Mouse (Mus musculus): ENCODE results near the gene Rnaseh2a.

Gene Rnaseh2a

GRCm38 (mm10) chr8:84969241-84970134 is at the start of gene Rnaseh2a, which contains the start of the genes Gm49661 and Prdx2:
Gene Rnaseh2a (minus strand): TSS chr8:84969767.
Gene Gm49661 (minus strand): TSS chr8:84969433.
Gene Prdx2 (plus strand): TSS chr8:84969587.
- peak; percentile 61 for DNase-seq

DNA sequence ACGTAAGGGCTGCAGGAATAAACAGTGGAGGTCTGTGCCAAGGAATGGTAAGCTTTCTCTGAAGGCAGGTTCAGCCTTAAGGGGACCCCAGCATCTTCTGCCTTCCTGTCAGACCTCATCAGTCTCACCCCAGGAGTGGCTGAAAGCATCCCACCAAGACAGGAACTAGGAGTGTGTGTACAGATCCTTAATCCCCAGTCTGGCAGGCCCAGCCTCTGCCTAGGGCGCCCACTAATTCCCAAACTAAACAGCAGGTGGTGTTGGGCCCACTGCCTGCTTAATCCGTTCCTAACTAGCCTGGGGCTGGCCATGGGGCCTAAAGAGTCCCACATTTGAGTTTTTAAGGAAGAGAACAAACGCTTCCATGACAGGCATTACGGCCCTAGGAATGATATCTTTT is 47.6 kb upstream of the Rnaseh2a start:
- DNase-seq: no peak

DNA sequence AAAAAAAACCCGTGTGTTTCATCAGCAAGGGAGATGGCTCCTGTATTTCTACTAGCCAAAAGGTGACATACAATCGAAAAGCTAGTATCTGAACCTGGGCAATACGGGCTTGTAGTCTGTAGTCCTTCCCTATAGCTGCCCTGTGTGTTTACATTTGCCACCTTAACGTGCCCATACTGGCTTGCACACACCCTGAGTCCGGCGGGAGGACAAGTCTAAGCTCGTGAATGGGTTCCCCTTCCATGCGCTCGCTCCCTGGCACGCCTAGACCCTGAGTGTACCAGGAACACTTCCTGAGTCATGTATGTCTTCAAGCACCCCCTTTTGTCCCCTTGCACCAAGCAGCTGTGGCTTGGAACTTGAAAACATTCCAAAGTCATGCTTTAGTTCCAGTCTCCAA is 47.2 kb upstream of the Rnaseh2a start:
- no peak for DNase-seq

DNA sequence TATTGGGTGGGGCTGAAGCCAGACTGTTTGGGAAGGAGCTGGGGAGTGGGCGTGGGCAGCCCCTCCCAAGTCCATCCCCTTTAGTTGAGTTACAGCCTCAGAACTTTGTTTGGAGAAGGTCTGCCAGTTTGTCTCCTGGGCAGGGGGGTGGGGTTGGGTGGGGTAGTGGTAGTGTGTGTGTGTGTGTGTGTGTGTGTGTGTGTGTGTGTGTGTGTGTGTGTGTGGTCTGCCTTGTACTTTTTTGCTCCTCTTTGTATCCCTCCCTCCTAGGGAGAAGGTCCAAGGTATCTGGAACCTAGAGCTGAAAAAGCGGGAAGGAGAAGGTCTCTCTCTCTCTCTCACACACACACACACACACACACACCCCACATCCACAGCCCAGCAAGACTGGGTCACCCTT is 44.9 kb upstream of the Rnaseh2a start, which contains the start of gene Best2:
Gene Best2 (minus strand): TSS at position 101 of the 400 bp plus-strand sequence.
- no peak for DNase-seq

DNA sequence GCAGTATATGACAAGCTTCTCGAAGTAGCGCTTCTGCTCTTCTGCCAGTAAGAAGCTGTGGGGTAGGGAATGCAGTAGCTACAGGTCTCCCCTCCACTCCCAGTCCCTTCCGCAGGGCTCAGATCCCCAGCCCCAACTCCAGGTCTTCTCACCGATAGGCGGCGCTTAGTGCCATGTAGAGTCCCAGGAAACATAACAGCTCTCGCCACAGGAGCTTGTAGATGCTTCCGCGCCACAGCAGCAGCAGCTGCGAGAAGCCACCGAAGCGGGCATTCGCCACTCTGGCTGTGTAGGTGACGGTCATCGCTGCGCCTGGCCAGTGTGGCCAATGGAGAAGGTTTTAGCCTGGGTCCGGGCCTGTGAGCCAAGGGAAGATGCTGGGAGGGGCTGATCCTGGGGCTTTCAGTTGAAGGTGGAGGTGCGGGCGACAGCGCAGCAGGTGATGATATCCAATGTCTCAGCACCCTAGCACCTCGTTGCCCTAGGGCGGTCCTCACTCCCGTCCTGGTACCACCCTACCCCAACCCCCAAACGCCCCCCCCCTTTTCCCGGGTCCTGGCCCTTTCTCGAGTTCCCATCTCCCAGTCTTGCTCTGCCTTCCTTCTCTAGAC is 43.8 kb upstream of the Rnaseh2a start:
- peak; percentile 85 for DNase-seq

DNA sequence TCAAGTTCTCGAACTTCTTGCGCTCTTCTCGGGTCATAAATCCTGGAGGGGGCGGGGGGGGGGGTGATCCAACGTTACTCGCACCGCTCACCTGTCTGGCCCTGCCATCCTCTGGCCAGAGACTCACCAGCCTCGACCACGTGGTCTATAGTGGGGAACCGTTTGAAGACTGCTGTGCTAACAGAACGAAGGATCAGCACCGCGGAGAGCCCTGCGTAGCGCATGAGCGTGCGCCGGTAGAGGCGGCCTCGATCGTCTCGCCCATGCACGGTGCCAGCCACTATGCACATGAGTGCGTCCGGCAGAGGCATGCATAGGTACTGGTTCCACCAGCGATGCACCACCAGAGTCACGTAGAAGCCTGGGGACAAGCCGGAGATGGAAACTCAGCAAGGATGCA is 41.7 kb upstream of the Rnaseh2a start:
- no peak for DNase-seq

GRCm38 (mm10) chr8:85007686-85008085 is 38.1 kb upstream of the Rnaseh2a start:
- no peak for DNase-seq

DNA sequence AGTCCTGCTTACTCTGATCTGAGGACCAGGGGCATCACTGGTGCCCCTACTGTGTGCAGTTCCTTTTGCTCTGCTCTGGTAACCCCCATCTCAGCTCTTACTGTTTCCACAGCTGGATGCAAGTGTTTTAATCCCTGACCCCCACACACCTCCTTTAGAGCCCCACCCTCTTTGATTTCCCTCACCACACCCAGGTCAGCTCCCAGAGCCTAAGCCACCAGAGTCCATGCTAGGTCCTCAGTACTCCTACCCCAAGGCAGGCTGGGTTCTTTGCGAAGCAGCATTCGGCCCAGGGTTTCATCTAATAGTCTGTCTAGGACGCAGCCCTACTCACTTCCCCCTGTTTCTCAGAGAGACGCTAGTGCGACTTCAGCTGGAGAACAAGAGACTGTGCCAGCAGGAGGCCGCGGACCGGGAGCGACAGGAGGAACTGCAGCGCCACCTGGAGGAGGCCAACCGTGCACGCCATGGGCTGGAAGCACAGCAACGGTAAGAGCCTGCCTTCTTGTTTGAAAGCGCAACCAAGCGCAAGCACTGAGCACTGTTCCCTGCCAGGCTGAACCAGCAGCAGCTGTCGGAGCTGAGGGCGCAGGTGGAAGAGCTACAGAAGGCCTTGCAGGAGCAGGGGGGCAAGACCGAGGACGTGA is 28.2 kb upstream of the Rnaseh2a start:
- peak; percentile 91 for DNase-seq

- no peak for DNase-seq
These were observed 27.4 kb upstream of the Rnaseh2a start for GRCm38 (mm10) chr8:84996978-84997377.

GRCm38 (mm10) chr8:84995680-84996079 is 26.1 kb upstream of the Rnaseh2a start:
- DNase-seq: no peak

DNA sequence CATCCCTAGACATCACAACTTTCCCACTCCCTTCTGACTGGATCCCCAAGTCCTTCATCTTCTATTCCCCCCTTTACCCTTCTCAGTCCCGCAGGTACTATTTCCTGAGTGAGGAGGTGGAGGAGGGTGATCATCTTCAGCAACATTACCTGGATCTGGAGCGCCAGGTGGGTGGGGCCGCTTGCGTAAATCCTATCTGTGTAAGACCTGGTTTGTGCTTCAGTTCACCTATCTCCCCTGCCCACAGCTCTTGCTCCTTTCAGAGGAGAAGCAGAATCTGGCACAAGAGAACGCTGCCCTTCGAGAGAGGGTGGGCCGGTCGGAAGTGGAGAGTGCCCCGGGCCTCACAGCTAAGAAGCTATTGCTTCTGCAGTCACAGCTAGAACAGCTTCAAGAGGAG is 24.8 kb upstream of the Rnaseh2a start:
- DNase-seq: no peak

- peak; percentile 72 for DNase-seq
These were observed 21.3 kb upstream of the Rnaseh2a start for GRCm38 (mm10) chr8:84990836-84991235.

DNA sequence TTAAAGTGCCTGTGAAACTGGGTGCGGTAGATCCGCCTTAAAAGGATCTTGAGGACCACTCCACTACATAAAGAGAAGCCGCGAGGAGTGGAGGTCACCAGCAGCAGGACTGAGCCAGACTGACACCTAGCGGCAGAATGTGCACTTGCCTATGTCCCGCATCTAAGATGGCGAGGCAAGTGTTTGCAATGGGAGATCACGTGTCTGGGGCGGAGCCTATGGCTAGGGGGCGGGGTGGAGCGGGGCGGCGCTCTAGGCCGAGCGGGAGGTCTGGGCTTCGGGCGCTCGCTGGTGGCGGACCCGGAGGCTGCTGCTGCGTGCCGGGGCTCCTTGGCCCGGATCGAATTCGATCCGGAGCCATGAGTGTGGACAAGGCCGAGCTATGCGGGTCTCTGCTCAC is 20.8 kb upstream of the Rnaseh2a start, which contains the start of gene Hook2:
Gene Hook2 (plus strand): TSS at position 255 of the 400 bp plus-strand sequence.
- DNase-seq: peak; percentile 97

DNA sequence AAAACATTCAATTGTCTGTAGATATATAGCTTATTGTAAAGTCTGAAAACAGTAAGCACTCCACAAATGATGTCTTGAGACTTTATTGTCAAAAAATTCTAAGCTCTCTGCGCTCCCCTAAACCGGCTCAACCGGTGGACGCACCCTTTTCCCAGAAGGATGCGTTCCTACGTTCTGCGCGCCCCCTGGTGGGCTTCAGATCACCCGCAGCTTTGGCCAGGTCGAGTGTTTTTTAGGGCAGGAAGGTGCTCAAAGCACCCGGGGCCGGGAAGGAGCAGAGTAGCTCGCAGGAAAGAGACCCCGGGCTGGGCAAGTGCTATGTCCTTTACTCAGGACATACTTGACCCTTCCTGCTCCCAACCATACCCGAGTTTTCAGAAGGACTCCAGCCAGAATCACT is 20.2 kb upstream of the Rnaseh2a start:
- DNase-seq: peak; percentile 86

- DNase-seq: no peak
These were observed 19.8 kb upstream of the Rnaseh2a start for GRCm38 (mm10) chr8:84989311-84989731.

GRCm38 (mm10) chr8:84987903-84988302 is 18.3 kb upstream of the Rnaseh2a start:
- no peak for DNase-seq

DNA sequence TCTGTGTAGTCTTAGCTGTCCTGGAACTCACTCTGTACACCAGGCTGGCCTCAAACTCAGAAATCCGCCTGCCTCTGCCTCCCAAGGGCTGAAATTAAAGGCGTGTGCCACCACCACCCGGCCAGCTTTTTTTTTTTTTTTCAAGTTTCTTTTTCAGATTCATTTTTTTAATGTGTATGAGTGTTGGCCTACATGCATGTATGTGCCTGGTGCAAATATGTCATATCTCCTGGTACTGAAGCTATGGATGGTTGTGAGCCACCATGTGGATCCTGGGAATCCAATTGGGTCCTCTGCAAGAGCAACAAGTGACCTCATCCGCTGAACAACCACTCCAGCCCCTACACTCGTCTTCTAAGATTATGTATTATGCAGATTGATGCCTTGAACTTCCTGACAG is 17.8 kb upstream of the Rnaseh2a start:
- DNase-seq: no peak

DNA sequence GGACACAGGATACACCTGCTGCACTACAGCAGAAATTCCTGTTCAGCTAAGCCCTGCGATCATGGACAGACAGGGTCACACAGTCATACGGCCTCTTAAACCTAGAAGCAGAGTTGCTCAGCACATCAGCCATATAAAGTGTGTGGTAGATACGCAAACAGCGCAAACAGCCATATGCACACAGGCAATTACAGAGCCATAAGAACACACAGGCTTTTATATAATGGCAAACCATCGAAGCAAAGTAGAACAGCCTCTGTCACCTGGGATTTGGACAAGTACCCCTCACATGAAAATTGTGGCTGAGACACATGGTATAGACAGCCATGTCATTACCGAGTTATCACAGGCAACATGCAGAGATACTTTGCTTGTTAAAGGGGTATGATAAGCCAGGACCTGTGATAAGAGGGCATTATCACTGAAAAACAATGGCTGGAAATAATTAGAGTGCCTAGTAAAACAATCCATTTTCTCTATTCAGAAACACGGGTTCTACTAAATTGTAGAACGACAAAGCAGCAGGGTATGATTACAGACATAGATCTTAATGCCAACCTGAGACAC is 16.9 kb upstream of the Rnaseh2a start:
- no peak for DNase-seq

GRCm38 (mm10) chr8:84985684-84986378 is 16.3 kb upstream of the Rnaseh2a start:
- DNase-seq: peak; percentile 96

DNA sequence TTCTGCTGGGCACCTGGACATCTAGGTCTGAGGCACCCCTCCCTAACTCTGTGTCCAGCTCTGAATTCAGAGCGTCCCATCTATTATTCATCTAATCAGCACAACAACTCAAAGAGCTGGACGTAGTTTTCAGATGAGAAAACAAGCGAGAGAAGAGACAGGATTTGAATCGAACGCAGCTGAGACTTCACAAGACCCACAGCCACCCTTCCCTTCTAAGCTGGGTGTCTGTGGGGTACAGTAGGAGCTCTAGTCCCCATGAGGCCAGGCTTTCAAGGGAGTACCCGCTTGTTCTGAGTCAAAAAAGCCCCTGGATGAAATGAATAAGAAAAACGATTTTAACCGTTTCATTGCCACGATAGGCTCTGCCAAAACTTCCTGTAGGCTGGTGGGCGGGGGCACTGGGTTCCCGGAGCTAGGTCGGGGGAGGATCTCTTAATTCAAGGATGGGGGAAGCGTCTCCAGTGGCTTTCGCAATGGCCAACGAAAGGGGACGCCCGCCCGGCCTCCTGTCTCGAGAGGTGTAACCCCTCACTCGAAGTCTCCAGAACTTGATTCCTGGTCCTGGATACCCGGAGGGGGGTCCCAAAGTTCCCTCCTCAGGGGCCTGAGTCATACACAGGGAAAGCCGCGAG is 15.6 kb upstream of the Rnaseh2a start:
- DNase-seq: no peak

DNA sequence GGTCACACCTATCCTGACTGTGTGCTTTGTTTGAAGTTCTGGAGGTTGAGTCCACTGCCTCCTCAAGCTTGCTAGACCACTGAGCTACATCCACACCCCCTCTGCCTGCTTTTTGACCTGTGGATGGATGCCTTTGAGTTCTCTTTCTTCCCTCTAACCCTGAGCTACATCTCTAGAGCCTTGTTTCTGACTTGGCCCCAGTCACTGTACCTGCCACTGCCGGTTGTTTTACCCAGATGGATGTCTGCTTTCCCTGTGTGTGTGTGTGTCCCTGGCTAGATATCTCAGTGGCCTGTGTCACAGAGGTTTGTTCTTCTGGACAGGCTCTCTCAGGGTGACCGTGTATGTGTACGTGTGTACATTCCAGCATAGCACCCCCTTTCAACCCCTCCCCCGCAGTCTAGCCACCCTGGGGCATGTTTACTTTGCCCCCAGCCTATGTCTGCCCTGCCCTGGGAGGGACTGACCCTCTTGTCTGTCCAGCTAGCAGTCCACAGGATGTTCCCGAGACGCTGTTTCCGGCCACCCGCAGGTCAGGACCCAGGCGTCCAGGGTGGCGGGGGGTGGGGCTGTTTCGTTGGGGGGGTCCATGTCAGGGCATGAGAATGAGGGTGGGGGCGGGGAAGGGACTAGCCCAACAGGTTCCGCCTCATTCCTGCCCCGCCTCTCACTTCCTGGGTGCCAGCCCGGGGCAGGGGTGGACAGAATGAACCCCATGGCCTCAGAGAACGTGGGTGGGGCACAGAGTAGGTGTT is 14.9 kb upstream of the Rnaseh2a start:
- no peak for DNase-seq
